Mouse (Mus musculus) lung, adult 2 months (tissue): ENCODE results near the gene Herc4. TPM values are rescaled to one million over a fixed set of nuclear protein-coding genes. Genes with fewer than 3 reads are reported as not detected.

Experiments
- DNase-seq: peaks from one replicate; pipeline ENCODE4 v3.0.0; 2022
- H3K4me1 ChIP-seq: fragments of 200-500 bp; 2 replicates; pipeline ENCODE4 v1.6.1; 2011; ENCODE audit warnings: low read length; ENCODE audit not compliant: control insufficient read depth, insufficient read depth
- H3K4me3 ChIP-seq: fragments of 200-500 bp; replicated peaks from 2 replicates; pipeline ENCODE3; 2011; ENCODE audit warnings: low read depth, mild to moderate bottlenecking, control low read depth, low read length; ENCODE audit errors: extremely low read depth
- CTCF ChIP-seq: fragments of 200-500 bp; IDR thresholded peaks from 2 replicates; pipeline ENCODE4 v1.5.1; 2011; ENCODE audit warnings: mild to moderate bottlenecking, low read length, control low read depth; ENCODE audit not compliant: insufficient read depth
- POLR2A ChIP-seq: fragments of 200-500 bp; IDR thresholded peaks from 2 replicates; pipeline ENCODE4 v1.6.1; 2011; ENCODE audit warnings: low read depth, mild to moderate bottlenecking, control low read depth, low read length, borderline replicate concordance; ENCODE audit errors: extremely low read depth
- WGBS: fragments of 180-500 bp; shearing (Covaris S2); methylation state at CpG from one replicate; pipeline ENCODE4 v1.1.7; 2018; 5-methylcytosine and 5-hydroxymethylcytosine counted together
- polyA plus RNA-seq: library from polyadenylated mRNA; depleted of rRNA; stranded (reverse); fragments of >200 nt; gene quantifications from 2 replicates; pipeline ENCODE4 v1.2.3, GENCODE M21; 2012

The Herc4 gene
- polyA plus RNA-seq, 1 experiment = 16.6 TPM

- H3K4me3 ChIP-seq = no peak overlapping the region
- TF ChIP-seq POLR2A = no peak
- TF ChIP-seq CTCF = no peak
- 87% methylated on average over 7 of the region's 7 CpGs for WGBS
- no peaks in the 10 kb centered on the region for H3K4me1 ChIP-seq
- DNase-seq = no peak
Observed at GRCm38 (mm10) chr10:63282846-63283245, 39.2 kb downstream of the Herc4 start.

GRCm38 (mm10) chr10:63302356-63302755 is 58.7 kb downstream of the Herc4 start:
- DNase-seq = no peak
- TF ChIP-seq POLR2A (no peak), CTCF (no peak)
- WGBS = 86% methylated on average over 2 of the region's 2 CpGs
- no peaks in the 10 kb centered on the region; the same call in 1 of the 2 replicates for H3K4me1 ChIP-seq
- H3K4me3 ChIP-seq = no peak overlapping the region

- DNase-seq = peak; percentile 79
- no peak overlapping the region for H3K4me3 ChIP-seq
- TF ChIP-seq POLR2A (no peak), CTCF (peak; percentile 88)
- WGBS = 42% methylated on average over 10 of the region's 10 CpGs
- no peaks in the 10 kb centered on the region for H3K4me1 ChIP-seq
Observed at GRCm38 (mm10) chr10:63308582-63309366, 65.2 kb downstream of the Herc4 start.

GRCm38 (mm10) chr10:63313726-63314125 is 70.1 kb downstream of the Herc4 start:
- WGBS = 96% methylated on average over 1 of the region's 1 CpGs
- no peak for DNase-seq
- Histone ChIP-seq H3K4me1 (no peaks in the 10 kb centered on the region), H3K4me3 (no peak overlapping the region)
- TF ChIP-seq CTCF (no peak), POLR2A (no peak)

- WGBS = 83% methylated on average over 1 of the region's 1 CpGs
- no peak for DNase-seq
- Histone ChIP-seq H3K4me3 (no peak overlapping the region), H3K4me1 (no peaks in the 10 kb centered on the region)
- TF ChIP-seq CTCF (no peak), POLR2A (no peak)
Observed at GRCm38 (mm10) chr10:63327091-63327490, 83.5 kb downstream of the Herc4 start.

- no peak for TF ChIP-seq CTCF
- TF ChIP-seq POLR2A = no peak
- 62% methylated on average over 13 of the region's 13 CpGs for WGBS
- Histone ChIP-seq H3K4me1 (peaks cover 6% of the 10 kb centered on the region), H3K4me3 (peak overlapping the region; percentile 13)
- no peak for DNase-seq
Observed at GRCm38 (mm10) chr10:63336901-63337300, 93.3 kb downstream of the Herc4 start.

- Histone ChIP-seq H3K4me3 (peak overlapping the region; percentile 98), H3K4me1 (peaks cover 6% of the 10 kb centered on the region)
- 22% methylated on average over 5 of the region's 5 CpGs for WGBS
- no peak for TF ChIP-seq CTCF
- TF ChIP-seq POLR2A = no peak
- DNase-seq = no peak
Observed at GRCm38 (mm10) chr10:63337326-63337725, 93.7 kb downstream of the Herc4 start.

- Histone ChIP-seq H3K4me1 (peaks cover 6% of the 10 kb centered on the region), H3K4me3 (peak overlapping the region; percentile 98)
- TF ChIP-seq POLR2A = no peak
- no peak for TF ChIP-seq CTCF
- no peak for DNase-seq
- 3% methylated on average over 109 of the region's 113 CpGs for WGBS
Observed at GRCm38 (mm10) chr10:63337951-63338836, 94.6 kb downstream of the Herc4 start.

GRCm38 (mm10) chr10:63338914-63339643 is 95.5 kb downstream of the Herc4 start:
- WGBS = 2% methylated on average over 72 of the region's 74 CpGs
- TF ChIP-seq CTCF (no peak), POLR2A (peak; percentile 99)
- DNase-seq = peak; percentile 87
- H3K4me3 ChIP-seq = peak overlapping the region; percentile 99
- H3K4me1 ChIP-seq = peaks cover 6% of the 10 kb centered on the region
